Mouse (Mus musculus) embryo, embryonic 10.5 days (tissue): ENCODE measurements at regions not wholly inside any gene's neighbourhood (a gene's known extent, or its start where the extent isn't known, plus 50 kb on each side); places are given as distances from the start of the nearest gene placed in this dataset.
A peak's percentile ranks its signal among the peaks of the same experiment; 100 is the strongest.
"Not testable (repeated sequence)": the region's sequence is repeated elsewhere in the genome, so short reads cannot be mapped to it uniquely, and the experiment has no call there.

Source experiments
- DNase-seq: peaks from one replicate; pipeline ENCODE4 v3.0.0-alpha.2; 2015; ENCODE audit warnings: low spot score

DNA sequence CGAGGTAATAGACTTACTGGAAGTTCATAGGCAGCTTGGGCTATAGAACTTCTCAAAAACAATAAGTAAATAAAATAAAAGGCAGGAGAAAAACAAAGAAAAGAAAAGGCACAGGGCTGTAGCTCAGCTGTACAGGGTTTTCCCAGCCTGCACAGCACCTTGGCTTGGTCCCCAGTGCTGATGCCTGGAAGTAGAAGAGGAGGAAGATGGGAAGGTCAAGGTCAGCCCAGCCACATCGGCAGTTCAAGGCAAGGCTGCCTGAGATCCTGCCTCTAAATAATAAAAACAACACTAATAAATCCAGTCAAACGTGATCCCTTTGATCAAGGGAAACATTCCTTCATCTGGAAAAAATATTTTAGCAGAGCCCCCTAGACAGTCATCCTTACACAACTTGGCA, 103.1 kb downstream of the Cenpf start:
- no peak for DNase-seq

DNA sequence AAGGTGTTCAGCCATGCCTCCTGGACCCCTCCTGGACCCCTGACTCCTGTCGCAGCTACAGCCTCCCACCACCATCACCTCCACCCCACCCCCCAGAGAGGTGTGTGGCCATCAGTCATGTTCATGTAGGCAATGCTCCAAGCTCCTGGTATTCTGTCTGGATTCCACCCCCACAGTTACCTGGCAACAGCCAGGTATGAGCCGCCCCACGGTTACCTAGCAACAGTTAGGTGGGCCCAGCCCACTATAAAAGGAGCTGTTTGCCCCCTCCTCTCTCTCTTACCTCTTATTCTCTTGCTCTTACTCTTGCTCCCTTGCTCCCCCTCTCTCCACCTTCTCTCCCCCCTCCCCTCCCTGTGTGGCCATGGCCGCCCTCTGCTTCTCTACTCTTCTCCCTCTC, 106.5 kb downstream of the Cenpf start:
- no peak for DNase-seq

DNA sequence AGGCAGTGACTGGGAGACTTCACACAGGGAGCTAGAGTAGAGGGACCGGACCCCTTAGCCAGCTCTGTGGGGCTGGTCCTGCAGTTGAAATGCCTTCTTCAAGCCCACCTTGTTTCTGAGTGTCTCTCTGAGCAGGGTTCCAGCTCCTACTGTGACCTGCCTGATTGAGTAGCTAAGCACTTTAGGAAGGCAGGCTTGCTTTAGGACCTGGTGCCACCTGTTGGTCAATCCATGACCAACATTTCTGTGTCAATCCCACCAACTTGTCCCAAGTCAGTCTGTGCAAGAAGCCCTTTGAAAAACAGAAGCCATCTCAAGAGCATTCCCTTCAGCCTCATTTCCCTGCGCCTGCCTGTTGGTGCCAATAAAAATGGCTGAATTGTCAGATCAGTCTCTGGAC, 108.5 kb downstream of the Cenpf start:
- peak; percentile 73 for DNase-seq

DNA sequence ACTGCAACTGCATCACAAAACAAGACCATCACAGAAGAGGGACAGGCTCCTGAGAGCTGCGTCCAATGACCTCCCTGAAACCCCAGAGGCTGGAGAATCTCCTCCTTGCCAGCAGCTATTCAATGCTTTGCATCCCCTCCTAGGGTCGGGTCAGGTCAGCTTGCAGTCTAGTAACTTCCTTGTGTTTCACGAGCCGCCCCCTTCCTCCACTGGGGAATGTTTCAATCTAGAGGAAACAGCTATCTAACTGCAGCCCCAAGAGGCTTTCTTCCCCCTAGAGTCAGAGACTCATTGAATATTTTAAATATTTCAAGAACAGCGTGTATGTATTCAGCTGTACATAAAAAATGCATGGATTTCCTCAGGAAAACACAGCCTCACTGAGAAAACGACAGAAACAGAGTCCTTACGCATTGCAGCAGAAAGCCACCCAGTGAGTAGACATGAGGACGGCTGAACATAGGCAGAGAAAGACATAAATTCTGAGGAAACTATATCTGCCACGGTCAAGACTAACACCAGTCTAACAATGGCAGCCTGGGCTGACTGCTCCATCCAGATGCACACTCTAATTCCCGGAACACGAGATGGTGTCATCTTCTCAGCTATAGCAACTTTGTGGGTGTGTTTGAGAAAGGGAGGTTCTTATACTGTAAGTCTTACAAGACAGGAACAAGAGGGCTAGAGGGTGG, 111.4 kb downstream of the Cenpf start:
- peak; percentile 43 for DNase-seq

DNA sequence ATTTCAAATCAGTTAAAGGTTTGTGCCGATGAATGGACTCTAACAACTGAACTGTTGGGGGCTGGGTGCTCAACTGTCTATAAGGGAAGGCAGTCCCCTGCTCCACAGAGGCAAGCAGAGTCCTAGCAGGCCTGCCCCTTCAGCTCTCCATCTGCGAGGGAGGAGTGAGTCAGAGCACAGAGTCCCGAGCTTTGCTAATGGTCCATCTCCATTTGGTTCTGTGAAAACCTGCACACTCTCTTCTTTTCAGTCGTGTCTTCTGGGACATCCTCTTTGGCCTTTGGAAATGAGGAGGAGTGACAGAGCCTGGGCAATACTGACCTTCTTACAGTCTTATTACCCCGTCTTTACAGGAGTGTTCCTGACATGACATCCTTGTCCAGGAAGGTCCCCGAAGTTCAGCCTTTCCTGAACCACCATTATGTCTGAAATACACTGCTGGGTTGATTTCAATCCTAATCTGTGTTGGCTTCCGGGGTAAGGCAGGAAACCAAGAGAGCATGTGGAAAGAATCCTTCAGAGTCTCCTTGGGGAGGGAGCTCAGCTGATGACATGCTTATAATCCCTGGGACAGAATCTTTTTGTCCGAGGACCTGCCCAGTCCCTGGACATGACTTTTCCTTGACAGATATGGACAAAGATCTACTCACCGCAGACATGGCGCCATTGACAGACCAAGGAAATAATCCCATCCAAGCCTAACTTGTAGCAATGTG, 112.2 kb downstream of the Cenpf start:
- no peak for DNase-seq

DNA sequence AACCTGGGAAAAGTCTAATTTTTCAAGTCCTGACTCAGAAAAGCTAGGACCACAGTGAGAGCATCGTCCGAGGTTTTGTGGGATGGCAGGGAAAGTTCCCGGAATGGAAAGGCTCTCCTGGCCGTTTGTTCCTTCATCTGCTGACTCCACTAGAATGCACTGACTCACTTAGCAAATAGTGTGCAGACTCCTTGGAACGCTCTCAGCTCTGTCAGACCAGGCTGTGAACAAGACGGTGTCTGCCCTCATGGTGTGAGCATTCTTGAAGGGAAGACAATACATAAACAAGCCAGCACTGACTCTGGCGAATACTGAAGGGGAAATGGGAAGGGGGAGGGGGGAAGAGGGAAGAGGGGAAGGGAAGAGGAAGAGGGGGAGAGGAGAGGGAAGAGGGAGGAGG, 121.4 kb downstream of the Cenpf start:
- no peak for DNase-seq

DNA sequence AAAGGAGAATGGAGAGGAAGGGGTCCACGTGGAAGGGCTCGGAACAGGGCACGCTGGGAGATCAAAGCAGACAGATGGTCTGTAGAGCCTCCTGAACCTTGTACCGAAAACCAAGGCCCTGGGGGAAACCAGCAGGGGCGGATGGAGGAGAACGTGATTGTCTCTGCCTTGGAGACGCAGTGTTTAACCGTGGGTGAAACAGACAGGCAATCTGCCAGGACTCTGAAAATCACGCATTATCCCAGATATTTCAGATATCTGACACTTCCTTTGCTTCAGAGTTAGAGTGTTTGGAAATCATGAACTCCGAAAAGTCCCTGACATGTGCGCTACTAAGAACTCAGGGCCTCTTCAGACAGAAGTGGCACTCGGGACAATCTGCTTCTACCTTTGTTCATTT, 126.1 kb downstream of the Cenpf start:
- no peak for DNase-seq

DNA sequence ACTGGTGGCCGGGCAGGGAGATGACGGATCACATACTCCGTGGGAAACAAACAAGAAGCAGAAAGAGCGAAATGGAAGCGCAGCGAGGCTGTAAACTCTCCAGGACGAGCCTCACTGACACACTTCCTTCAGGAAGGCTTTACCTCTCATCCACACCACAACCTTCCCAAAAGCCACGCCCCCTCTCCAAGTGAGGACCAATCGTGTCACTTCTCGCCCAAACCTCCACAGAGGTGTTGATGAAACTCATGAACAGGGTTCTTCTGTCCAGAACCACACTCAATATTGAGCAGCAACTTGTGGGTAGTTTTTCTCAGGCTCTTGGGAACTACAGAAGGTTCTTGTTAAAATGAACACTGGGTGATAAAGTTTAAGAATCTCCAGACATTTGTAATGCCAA, 127.3 kb downstream of the Cenpf start:
- DNase-seq = no peak

DNA sequence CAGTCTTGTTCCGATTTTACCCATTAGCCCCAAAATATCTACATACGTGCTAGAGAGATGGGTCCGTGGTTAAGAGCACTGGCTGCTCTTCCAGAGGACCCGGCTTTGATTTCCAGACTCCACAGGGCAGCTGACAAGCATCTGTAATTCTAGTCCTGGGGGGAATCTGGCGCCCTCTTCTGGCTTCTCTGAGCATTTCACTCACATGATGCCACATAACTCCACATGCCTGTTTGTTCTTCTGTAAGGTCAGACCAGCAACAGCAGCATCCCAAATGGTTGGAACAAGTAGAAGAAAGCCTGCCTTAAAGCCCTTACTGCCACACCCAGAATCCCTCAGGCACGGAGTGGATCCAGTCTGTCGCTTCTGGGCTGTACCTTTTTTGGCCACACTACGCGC, 137.0 kb downstream of the Cenpf start:
- DNase-seq = peak; percentile 13

DNA sequence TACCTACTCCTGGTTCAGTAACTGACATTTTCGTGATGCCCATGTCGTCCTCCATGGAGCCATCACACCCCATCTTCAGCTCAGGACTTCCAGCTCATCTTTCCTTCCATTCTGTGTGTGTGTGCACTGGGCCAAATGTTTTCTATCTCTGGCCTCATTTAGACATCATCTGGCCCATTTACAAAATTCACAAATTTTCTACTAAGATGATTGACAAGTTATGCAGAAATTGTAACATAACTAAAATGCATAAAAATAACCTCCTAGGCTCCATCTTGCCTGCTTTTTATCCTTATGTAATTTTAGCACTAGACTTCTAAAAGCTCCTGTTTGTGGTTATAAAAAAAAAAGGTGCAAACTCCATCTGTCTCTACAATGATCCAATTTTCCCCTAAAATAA, 130.8 kb upstream of the Kcnk2 start:
- DNase-seq = no peak

DNA sequence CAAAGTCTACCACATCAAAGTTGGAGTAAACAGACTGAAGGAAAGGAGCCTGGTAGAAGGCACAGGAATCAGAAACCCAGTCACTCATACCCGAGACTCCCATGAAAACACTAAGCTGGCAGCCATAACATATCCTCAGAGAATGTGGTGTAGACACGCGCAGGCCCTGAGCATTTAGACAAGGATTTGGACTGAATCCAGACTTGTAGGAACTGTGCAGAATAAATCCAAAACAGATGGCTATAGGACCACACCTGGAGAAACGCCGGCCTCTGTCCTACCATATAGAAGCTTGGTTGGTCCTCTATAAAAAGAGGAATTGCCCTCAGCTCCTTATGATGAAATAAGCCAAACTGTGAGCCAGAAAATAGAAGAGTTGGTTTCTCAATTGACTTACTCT, 124.3 kb upstream of the Kcnk2 start:
- DNase-seq = no peak

DNA sequence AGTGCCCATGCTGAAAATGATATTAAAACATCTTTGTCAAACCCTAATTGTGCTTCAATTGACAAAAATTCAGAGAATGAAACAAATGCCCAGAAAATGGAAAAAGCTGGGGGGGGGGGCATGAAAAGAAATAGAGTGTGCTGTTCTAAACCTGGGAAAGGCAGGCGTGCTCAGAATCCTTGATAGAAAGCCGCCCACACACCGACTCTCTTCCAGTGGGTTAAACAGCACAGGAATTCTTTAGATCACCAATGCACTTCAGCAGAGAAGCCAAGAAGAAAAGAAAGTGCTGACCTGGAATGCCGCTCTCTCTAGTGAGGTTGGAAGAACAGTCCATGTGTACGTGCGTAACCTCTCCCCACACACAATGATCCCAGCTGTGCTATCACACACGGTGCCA, 113.4 kb upstream of the Kcnk2 start:
- no peak for DNase-seq

DNA sequence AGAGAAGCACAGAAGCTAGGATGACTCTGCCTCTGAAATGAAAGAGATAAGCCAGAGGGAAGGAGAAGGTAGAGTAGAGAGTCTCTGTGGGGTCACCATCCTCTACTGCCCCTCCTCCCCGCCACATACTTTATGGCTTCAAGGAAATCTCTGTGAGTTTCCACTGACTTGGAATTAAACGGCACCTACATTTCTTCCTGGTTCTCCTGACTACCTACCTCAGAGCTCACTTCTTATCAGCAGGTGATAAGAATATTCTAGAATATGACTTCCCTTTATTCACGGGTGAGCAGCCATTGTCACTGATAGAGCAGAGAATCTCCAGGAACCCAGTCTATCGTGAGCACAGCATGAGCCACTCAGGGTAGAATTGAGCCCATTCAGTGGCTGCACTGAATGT, 111.3 kb upstream of the Kcnk2 start:
- no peak for DNase-seq

DNA sequence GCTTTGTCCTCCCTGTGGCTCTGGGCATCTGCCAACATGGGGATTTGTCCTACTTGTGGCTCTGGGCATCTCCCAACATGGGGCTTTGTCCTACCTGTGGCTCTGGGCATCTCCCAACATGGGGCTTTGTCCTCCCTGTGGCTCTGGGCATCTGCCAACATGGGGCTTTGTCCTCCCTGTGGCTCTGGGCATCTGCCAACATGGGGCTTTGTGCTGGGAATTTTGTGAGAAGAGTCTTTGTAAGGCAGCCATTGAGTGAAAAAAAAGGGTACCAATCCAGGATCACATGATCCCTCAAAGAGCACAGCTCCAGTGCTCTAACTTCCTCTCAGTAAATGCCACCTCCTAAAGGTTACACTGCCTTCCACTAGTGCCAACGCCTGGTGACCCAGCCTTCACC, 105.2 kb upstream of the Kcnk2 start:
- DNase-seq = not testable (repeated sequence)

DNA sequence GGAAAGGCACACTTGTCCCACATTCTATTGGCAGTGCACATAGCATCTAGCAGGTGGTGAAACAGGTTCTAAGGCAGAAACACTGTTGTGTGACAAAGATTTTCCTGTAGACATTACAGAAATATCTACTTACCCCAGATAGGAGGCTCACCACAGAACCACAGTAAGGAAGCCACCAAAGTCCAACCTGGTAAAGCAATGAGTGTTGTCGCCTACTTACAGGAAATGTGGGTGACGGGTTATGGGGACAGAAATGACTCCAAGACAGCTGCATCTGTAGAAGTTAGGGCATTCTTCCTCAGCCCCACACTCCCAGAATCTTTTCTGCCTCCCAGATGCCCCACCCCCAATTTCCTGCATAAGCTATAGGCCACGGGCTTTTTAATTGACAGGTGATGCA, 97.6 kb upstream of the Kcnk2 start:
- no peak for DNase-seq

DNA sequence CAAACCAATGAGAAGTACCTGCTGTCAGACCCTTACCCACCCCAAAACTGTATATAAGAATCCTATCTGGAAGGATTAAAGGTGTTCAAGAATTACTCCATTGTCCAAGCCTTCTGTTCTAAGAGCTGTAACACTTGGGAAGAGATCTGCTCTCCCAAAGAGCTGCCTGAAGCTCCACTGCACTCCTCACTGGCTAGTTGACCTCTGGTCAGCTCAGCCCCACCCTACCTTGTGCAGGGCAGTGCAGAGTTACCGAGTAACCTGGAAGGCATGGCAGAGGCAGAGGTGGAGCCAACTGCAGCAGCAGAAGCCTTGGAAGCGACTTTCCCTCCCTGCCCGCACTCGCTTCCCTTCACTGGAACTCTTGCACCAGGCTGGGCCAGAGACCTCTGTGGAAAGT, 97.1 kb upstream of the Kcnk2 start:
- DNase-seq = no peak

DNA sequence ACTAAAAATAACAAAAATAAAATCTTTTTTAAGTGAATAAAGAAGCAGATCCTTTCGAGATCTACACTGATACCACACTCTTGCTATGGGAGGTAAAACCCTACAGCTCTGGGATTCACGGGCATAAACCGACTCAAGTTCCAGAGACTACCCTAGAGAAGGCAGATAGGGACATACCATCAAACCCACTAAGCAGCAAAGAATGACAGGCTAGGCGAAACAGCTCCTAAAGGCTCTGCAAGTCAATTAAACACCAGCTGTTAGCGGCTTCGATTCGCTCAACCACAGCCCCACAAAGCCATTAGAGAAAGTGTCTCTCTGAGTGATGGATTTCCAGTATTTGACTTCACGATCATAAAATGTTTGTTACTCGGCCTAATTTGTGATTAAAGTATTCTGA, 95.0 kb upstream of the Kcnk2 start:
- no peak for DNase-seq

DNA sequence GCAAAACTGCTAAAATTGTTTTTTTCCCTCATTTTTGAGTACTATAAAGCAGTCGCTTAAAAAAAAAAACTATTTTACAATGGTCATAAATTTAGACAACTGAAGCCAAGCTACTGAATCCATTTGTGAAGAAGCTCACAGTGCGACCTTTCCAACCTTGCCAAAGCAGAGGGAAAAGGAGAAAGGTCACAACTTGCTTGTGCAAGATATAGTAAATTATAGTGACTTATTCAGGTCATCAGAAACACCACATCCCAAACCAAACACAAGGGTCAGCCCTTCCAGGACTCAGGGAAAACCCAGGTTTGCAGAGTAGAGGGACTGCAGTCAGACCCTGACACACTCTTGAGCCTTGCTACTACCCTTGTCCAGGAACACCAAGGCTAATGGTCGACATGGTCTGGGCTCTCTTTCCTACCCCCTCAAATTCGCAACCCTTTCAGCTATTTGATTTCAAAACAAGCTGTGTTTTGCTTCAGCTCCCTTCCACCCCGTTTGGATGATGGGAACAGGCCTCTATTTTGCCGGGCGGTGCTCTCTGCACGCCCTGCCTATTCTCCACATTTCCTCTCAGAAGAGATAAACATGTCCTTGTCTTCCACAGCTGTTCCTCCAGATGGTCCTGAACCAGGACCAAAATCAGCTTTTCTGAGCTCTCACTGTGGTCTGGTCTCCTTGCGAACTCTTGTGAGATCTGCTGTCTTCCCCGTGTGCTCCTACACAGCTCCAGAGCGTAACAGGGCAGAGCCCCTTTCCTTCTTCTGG, 93.5 kb upstream of the Kcnk2 start:
- DNase-seq = peak; percentile 11

DNA sequence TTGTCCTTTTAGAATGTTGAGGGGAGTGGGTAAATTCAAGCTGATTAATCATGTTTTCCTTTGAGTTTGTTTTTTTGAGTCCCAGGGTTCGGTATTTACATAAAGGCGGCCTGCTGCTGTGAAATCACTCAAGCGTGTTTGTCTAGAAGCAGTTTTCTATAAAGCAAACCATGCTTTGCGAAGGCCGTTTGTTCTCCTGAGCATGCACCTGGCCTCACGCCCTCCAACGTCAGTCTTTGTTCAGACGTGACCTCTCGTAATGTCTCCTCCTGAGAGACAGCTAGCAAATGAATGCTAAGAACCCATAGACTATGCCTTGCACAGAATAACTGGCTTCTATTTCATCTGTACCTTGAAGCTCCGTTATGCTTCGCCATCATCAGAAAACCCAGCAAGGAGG, 92.8 kb upstream of the Kcnk2 start:
- peak; percentile 28 for DNase-seq

DNA sequence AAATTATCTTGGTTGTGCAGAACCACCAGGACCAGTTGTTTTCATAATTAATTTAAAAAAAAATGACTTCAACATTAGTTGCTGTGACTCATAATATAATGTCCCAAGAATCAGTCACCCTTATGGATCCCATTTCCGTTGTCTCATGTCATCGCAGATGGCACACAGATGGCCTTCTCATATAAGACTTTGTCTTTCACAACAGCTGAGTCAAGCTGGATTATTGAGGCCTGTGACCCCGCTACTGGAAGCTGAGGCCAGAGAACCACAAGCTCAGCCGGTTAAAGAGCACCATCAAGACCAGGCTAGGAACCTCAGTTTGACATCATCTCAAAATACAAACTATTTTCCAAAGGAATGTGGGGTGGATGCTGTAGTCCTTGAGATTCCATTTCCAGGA, 83.3 kb upstream of the Kcnk2 start:
- no peak for DNase-seq

DNA sequence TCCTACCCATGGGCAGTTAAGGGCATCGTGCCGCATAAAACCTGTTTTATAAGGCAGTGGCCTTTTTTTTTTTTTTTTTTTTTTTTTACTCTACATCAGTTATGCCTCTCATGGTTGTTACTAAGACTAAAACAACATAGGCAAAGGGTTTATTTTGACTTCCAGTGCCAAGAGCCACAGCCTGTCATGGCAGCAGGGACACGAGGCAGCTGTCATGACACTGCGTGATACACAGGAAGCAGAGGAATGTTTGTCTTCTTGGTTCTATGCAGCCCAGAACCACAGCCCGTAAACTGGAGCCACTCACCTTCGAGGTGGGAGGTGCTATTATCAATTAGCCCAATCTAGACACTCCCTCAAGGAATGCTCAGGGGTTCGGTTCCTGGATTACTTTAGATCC, 81.3 kb upstream of the Kcnk2 start:
- no peak for DNase-seq

DNA sequence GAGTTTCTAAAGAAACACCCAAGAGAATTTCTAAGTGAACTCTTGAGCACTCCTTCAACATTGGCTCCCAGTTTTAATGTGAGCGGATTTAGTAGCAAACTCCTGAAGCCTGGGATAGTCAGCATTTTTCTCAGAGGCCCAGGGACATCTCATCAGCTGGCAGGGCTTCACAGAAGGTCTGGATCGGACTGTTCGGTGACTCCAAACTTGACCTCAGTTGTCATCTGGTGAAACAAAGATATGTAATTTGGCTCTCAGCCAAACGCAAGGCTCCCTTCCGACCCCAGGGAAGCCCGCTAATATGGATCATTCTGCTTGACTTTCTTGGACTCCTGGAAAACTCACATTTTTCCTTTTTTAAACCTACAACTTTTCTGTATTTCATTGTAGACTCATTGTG, 76.0 kb upstream of the Kcnk2 start:
- no peak for DNase-seq

DNA sequence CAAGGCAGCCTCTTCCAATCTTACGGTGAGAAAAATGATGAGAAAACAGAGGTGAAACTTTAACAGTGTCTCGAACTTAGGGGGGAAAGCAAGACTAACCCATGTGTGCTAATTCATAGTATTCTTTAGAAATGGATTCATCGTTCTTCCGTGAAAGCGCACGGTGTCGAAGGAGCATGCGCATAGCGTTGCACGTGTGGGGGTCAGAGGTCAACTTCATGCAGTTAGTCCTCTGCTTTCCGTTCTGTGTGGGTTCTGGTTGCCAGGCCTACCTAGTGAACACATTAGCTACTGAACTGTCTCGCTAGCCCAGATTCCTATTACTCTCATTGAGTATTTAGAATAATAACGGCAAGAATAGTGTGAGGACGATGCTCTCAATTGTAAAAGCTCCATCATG, 74.7 kb upstream of the Kcnk2 start:
- no peak for DNase-seq
